Mouse (Mus musculus): ENCODE measurements around the gene Elovl2. TPM values are rescaled to one million over a fixed set of nuclear protein-coding genes. Genes with fewer than 3 reads are reported as not detected.

Elovl2 gene
- polyA plus RNA-seq, 1 experiment from 2014 or later: 32.5 TPM

DNA sequence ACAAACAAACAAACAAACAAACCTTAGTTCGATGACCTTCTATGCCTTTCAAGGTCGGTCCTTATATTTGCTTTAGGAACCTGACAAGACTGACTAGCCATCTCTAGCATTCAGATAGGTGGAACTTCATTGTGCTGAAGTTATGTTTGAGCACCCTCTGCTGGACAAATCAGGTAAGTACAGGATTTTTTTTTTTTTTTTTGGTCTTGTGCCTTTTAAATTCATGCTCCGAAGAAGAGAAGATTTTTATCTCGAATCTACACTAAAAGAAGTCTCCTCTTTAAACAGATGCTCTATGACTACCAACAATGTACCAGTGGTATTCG lies 18.6 kb upstream of the Elovl2 start:
- no peak overlapping the region for H3K4me3 ChIP-seq (ENCODE audit: low read depth, low read length)
- WGBS: 10% methylated on average over 5 of the region's 5 CpGs
- no peaks in the 10 kb centered on the region for H3K36me3 ChIP-seq (ENCODE audit: control insufficient read depth, insufficient read depth, low read length)
- ATAC-seq (replicated peaks; ENCODE audit: low FRiP score) (no peak), DNase-seq (ENCODE audit: low spot score) (no peak)
- no peak overlapping the region for H3K9ac ChIP-seq (ENCODE audit: low read depth, low read length)
- no peak overlapping the region for H3K27ac ChIP-seq (ENCODE audit: low read depth, low read length)
- no peak overlapping the region for H3K4me2 ChIP-seq
- H3K4me1 ChIP-seq (replicated peaks; ENCODE audit: control insufficient read depth, insufficient read depth, low read length): no peaks in the 10 kb centered on the region
- H3K27me3 ChIP-seq (replicated peaks; ENCODE audit: control insufficient read depth, insufficient read depth, low read length): no peaks in the 10 kb centered on the region
- H3K9me3 ChIP-seq (ENCODE audit: control insufficient read depth, low read length): no peaks in the 10 kb centered on the region

DNA sequence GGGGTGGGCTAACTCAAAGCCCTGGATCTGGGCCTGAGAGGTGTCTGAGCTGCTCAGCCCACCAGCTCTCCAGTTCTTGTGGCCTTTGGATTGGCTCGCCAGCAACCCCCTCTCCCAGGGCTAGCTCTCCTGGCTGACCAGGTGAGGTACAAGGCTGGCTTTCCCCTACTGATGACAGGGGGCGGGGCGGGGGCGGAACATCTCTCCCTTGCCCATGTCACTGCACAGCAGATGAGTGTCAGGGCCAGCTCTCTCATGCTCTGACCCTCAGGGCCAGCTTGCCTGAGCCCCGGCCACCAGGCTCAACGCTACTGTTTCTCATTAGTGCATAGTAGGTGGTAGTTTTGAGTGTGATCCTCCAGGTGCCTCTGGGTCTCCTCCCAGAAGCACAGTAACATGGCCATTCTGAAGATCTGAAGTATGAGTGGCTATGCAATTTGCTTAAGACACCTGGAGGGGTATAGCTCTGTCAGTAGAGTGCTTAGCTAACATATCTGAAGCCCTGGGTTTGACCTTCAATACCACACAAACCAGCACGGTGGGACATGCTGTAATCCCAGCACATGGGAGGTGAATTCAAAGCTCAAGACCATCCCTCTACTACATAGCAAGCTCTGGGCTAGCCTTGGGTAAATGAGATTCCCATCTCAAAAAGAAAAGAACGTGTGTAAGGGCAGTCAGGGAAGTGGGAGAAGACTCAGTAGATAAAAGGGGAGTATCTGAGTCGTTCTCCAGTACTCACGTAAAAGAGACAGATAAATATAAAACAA lies 18.0 kb upstream of the Elovl2 start:
- Histone ChIP-seq H3K36me3 (ENCODE audit: control insufficient read depth, insufficient read depth, low read length) (no peaks in the 10 kb centered on the region), H3K9ac (ENCODE audit: low read depth, low read length) (no peak overlapping the region), H3K4me2 (peak overlapping the region; percentile 43), H3K4me1 (replicated peaks; ENCODE audit: control insufficient read depth, insufficient read depth, low read length) (no peaks in the 10 kb centered on the region), H3K4me3 (ENCODE audit: low read depth, low read length) (no peak overlapping the region; the same call in 1 of the 2 replicates), H3K27ac (ENCODE audit: low read depth, low read length) (peak overlapping the region; percentile 7; the same call in 1 of the 2 replicates), H3K27me3 (replicated peaks; ENCODE audit: control insufficient read depth, insufficient read depth, low read length) (no peaks in the 10 kb centered on the region), H3K9me3 (ENCODE audit: control insufficient read depth, low read length) (no peaks in the 10 kb centered on the region)
- 64% methylated on average over 10 of the region's 10 CpGs for WGBS
- ATAC-seq (replicated peaks; ENCODE audit: low FRiP score) (peak; percentile 38; the same call in 1 of the 2 replicates), DNase-seq (ENCODE audit: low spot score) (no peak)

DNA sequence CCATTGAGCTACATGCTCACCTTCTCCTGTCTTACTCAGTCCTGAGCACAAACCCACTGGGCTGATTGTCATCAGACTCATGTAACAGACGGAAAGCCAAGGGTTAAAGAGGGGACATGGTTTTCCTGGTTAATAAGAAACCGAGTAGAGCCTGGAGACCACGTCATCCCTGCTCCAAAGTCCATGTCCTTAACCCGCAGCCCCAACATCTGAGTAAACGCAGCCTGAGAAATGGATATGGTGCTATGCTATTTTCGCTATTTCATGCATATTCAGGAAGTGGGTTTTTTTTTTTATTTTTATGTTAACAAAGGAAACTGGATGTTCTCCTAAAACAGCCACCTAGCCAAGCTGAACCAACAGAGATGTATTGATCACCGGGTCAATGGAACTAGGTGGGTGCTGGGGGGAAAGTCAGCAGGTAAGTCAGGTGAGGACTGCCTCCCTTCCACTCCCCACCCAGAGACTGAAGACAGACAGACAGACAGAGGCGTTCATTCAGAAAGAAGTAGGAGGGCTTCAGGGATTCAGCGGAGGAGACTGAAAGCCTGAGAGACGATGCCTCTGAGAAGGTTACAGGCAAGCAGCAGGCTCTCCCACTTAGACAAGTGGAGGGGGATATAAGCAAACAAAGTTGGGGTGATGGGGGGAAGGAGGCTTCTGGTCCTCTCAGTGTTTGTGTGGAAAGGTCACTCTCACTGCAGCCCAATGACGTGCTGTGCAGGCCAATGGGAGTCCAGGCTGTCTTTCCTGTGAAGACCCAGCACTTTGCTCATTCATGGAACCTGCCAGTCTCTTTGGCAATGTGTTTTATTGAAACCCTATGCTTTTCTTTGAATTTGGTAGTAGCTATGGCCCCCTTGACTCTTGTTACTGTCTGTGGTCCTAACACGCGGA lies 15.9 kb upstream of the Elovl2 start:
- 67% methylated on average over 13 of the region's 13 CpGs for WGBS
- peak overlapping the region; percentile 38 for H3K4me3 ChIP-seq (ENCODE audit: low read depth, low read length)
- no peaks in the 10 kb centered on the region for H3K27me3 ChIP-seq (replicated peaks; ENCODE audit: control insufficient read depth, insufficient read depth, low read length)
- no peaks in the 10 kb centered on the region for H3K36me3 ChIP-seq (ENCODE audit: control insufficient read depth, insufficient read depth, low read length)
- H3K27ac ChIP-seq (ENCODE audit: low read depth, low read length): peak overlapping the region; percentile 23
- no peaks in the 10 kb centered on the region for H3K9me3 ChIP-seq (ENCODE audit: control insufficient read depth, low read length)
- peak overlapping the region; percentile 43 for H3K4me2 ChIP-seq
- no peak for DNase-seq (ENCODE audit: low spot score)
- H3K4me1 ChIP-seq (replicated peaks; ENCODE audit: control insufficient read depth, insufficient read depth, low read length): no peaks in the 10 kb centered on the region
- ATAC-seq (replicated peaks; ENCODE audit: low FRiP score): peak; percentile 61; the same call in 1 of the 2 replicates
- H3K9ac ChIP-seq (ENCODE audit: low read depth, low read length): no peak overlapping the region

DNA sequence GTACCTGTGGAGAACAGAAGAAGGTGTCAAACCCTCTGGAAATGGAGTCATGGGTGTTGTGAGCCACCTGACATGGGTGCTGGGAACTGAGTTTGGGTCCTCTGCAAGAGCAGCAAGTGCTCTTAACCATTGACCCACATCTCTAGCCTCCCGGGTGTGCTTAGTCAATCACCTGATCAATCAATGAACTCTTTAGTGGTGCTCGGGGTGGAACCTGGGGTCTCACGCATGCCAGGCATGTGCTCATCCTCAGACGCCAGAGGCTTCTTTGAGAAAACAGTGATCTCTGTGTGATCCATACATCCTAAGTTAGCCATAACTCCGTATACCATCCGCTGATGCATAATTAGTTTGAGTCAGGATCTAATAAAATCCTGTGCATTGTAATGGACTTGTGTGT lies 15.0 kb upstream of the Elovl2 start:
- DNase-seq (ENCODE audit: low spot score): no peak
- WGBS: 68% methylated on average over 6 of the region's 6 CpGs
- Histone ChIP-seq H3K27ac (ENCODE audit: low read depth, low read length) (no peak overlapping the region), H3K4me3 (ENCODE audit: low read depth, low read length) (no peak overlapping the region), H3K9me3 (ENCODE audit: control insufficient read depth, low read length) (no peaks in the 10 kb centered on the region), H3K4me2 (no peak overlapping the region), H3K9ac (ENCODE audit: low read depth, low read length) (no peak overlapping the region), H3K36me3 (ENCODE audit: control insufficient read depth, insufficient read depth, low read length) (no peaks in the 10 kb centered on the region), H3K4me1 (replicated peaks; ENCODE audit: control insufficient read depth, insufficient read depth, low read length) (no peaks in the 10 kb centered on the region), H3K27me3 (replicated peaks; ENCODE audit: control insufficient read depth, insufficient read depth, low read length) (no peaks in the 10 kb centered on the region)
- ATAC-seq (replicated peaks; ENCODE audit: low FRiP score): no peak

DNA sequence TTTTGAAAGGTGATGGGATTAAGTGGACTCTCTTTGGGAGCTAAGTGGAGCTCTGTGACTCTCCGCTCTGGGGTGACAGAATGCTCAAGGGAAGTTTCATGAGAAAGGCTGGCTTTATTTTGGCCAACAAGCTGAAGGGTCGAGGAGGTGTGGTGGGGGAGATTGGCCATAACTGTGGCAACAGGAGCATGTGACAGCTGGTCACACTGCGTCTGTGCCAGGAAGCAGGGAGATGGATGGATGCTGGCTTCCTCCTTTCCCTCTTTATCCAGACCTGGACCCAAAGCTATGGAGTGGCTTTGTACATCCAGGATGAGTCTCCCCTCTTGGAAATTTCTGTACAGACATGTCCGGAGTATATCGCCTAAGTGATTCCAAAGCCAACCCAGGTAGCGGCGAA lies 13.0 kb upstream of the Elovl2 start:
- Histone ChIP-seq H3K9ac (ENCODE audit: low read depth, low read length) (no peak overlapping the region), H3K4me1 (replicated peaks; ENCODE audit: control insufficient read depth, insufficient read depth, low read length) (no peaks in the 10 kb centered on the region), H3K4me3 (ENCODE audit: low read depth, low read length) (no peak overlapping the region), H3K27ac (ENCODE audit: low read depth, low read length) (no peak overlapping the region), H3K27me3 (replicated peaks; ENCODE audit: control insufficient read depth, insufficient read depth, low read length) (no peaks in the 10 kb centered on the region), H3K4me2 (no peak overlapping the region), H3K9me3 (ENCODE audit: control insufficient read depth, low read length) (no peaks in the 10 kb centered on the region), H3K36me3 (ENCODE audit: control insufficient read depth, insufficient read depth, low read length) (no peaks in the 10 kb centered on the region)
- WGBS: 86% methylated on average over 7 of the region's 7 CpGs
- no peak for DNase-seq (ENCODE audit: low spot score)
- no peak for ATAC-seq (replicated peaks; ENCODE audit: low FRiP score)

DNA sequence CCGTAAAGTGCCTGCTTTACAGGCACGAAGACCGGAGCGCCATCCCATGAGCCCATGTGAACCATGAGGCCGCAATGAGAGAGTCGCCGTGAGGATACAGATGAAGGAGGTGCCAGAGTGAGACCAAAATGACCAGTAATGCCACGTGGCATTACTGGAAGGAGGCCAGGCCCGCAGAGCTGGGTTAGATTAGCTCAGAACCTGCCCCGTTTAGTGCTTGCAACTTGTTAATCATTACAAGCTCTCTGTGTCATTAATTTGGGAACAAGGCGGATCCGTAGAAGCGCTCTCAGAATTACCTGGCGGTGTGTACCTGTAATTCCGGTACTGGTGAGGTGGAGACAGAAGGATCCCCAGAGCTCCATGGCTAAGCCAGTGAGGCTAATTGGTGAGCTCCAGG lies 12.0 kb upstream of the Elovl2 start:
- ATAC-seq (replicated peaks; ENCODE audit: low FRiP score): no peak
- Histone ChIP-seq H3K4me2 (no peak overlapping the region), H3K4me1 (replicated peaks; ENCODE audit: control insufficient read depth, insufficient read depth, low read length) (no peaks in the 10 kb centered on the region)

DNA sequence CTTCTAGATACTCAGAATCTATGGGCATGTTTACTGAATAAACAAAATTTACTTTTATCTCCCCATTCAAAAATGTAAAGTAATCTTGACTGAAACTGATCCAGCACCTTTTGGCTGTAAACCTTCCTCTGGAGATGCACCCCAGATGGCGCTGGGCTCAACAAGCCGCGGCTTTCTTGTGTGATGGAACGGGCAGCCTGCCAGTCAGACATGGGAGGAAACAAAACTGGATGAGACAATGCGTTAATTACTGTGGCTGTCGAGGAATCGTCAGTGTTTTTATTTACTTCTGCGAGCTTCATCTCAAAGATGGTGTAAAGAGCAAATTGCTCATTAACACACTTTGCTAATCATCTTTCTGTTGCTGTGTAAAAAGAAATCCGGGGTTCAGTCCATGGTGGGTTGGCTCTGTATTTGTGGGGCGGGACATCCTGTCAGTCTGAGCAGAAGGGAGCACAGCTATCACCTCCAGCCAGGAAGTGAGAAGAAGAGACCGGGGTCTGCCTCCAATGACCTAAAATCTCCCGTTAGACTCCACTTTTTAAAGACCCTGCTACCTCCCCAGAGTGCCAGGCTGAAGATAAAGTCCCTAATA lies 11.3 kb upstream of the Elovl2 start:
- H3K9me3 ChIP-seq (ENCODE audit: control insufficient read depth, low read length): no peaks in the 10 kb centered on the region
- no peak overlapping the region for H3K4me3 ChIP-seq (ENCODE audit: low read depth, low read length)
- DNase-seq (ENCODE audit: low spot score) (no peak), ATAC-seq (replicated peaks; ENCODE audit: low FRiP score) (no peak)
- WGBS: 84% methylated on average over 12 of the region's 12 CpGs
- no peaks in the 10 kb centered on the region for H3K36me3 ChIP-seq (ENCODE audit: control insufficient read depth, insufficient read depth, low read length)
- no peak overlapping the region for H3K4me2 ChIP-seq
- no peak overlapping the region for H3K9ac ChIP-seq (ENCODE audit: low read depth, low read length)
- H3K27me3 ChIP-seq (replicated peaks; ENCODE audit: control insufficient read depth, insufficient read depth, low read length): no peaks in the 10 kb centered on the region
- no peak overlapping the region for H3K27ac ChIP-seq (ENCODE audit: low read depth, low read length)
- H3K4me1 ChIP-seq (replicated peaks; ENCODE audit: control insufficient read depth, insufficient read depth, low read length): no peaks in the 10 kb centered on the region

More for the DNA sequence above, 12.0 kb upstream of the Elovl2 start:
- no peak for DNase-seq (ENCODE audit: low spot score)
- no peaks in the 10 kb centered on the region for H3K27me3 ChIP-seq (replicated peaks; ENCODE audit: control insufficient read depth, insufficient read depth, low read length)
- no peak overlapping the region for H3K27ac ChIP-seq (ENCODE audit: low read depth, low read length)
- H3K9me3 ChIP-seq (ENCODE audit: control insufficient read depth, low read length): no peaks in the 10 kb centered on the region
- H3K9ac ChIP-seq (ENCODE audit: low read depth, low read length): no peak overlapping the region
- no peaks in the 10 kb centered on the region for H3K36me3 ChIP-seq (ENCODE audit: control insufficient read depth, insufficient read depth, low read length)
- H3K4me3 ChIP-seq (ENCODE audit: low read depth, low read length): no peak overlapping the region
- WGBS: 89% methylated on average over 15 of the region's 15 CpGs

DNA sequence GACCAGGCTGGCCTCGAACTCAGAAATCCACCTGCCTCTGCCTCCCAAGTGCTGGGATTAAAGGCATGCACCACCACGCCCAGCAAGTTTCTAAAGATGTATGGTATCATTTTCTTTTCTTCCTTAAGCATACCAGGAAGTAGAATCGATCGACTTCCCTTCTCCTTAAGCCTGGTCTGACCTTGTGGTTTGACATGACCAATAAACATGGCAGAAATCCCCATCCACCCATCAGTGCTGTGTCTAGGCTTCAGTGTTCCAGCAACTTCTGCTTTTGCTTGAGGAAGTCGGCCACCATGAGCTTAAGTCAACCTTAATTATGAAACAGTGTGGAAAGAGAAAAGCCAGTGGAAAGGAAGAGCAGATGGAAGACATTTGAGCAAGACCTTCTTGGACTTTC lies 10.1 kb upstream of the Elovl2 start:
- H3K36me3 ChIP-seq (ENCODE audit: control insufficient read depth, insufficient read depth, low read length): no peaks in the 10 kb centered on the region
- H3K4me3 ChIP-seq (ENCODE audit: low read depth, low read length): no peak overlapping the region
- ATAC-seq (replicated peaks; ENCODE audit: low FRiP score): no peak
- DNase-seq (ENCODE audit: low spot score): no peak
- no peaks in the 10 kb centered on the region for H3K4me1 ChIP-seq (replicated peaks; ENCODE audit: control insufficient read depth, insufficient read depth, low read length)
- no peak overlapping the region for H3K27ac ChIP-seq (ENCODE audit: low read depth, low read length)
- WGBS: 58% methylated on average over 5 of the region's 5 CpGs
- H3K27me3 ChIP-seq (replicated peaks; ENCODE audit: control insufficient read depth, insufficient read depth, low read length): no peaks in the 10 kb centered on the region
- H3K4me2 ChIP-seq: no peak overlapping the region
- H3K9me3 ChIP-seq (ENCODE audit: control insufficient read depth, low read length): no peaks in the 10 kb centered on the region
- no peak overlapping the region for H3K9ac ChIP-seq (ENCODE audit: low read depth, low read length)
